8 mouse cellular contexts compared by ENCODE assay signal in the genomic region with DNA sequence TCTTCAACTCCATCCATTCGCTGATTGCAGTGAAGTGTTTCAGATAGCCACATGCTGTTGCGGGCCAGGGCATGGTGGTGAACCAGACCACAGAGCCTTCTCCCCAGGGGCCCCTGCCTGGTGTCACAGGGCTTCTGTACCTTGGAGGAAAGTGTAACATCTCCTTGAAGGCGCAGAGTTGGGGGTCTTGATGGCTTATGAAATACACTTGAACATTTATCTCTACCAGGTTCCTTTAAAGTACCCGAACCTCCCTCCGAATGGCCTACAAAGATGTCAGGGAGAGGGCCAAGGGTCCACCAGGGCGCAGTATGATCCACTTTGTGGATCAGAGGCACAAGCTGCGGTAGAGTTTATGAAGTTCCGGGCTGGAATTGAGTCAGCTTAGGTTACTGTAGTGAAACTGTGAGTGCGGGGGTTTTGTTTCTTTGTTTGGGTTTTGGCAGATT. TPM values are rescaled to one million over a fixed set of nuclear protein-coding genes. Genes with fewer than 3 reads are reported as not detected.
A peak's percentile ranks its signal among the peaks of the same experiment; 100 is the strongest.
DNase-seq lines count a peak whose midpoint lies in the region; ATAC-seq and TF ChIP-seq lines count a peak whose summit lies in the region.

No protein-coding gene starts in this region.

- H3K4me3 ChIP-seq in gastrocnemius, adult 2 months: peak overlapping the region; percentile 89
- H3K4me3 ChIP-seq in hindbrain, embryonic 15.5 days: peak overlapping the region; percentile 76
- peak overlapping the region; percentile 51 for H3K4me3 ChIP-seq in midbrain, embryonic 11.5 days (ENCODE audit: low read depth, low read length)

- H3K9ac ChIP-seq in hindbrain, embryonic 15.5 days: peak overlapping the region; percentile 67; the same call in 1 of the 2 replicates
- H3K9ac ChIP-seq in midbrain, embryonic 11.5 days (ENCODE audit: low read length): peak overlapping the region; percentile 65; the same call in 1 of the 2 replicates

- H3K9me3 ChIP-seq in hindbrain, embryonic 15.5 days: no peaks in the 10 kb centered on the region
- no peaks in the 10 kb centered on the region for H3K9me3 ChIP-seq in midbrain, embryonic 11.5 days (ENCODE audit: control insufficient read depth, low read length)

- TF ChIP-seq CTCF in gastrocnemius, adult 2 months (IDR thresholded peaks at IDR 0.05): no peak; the same call in 1 of the 2 replicates

- peak overlapping the region; percentile 82 for H3K27ac ChIP-seq in gastrocnemius, adult 2 months
- peak overlapping the region; percentile 85 for H3K27ac ChIP-seq in hindbrain, embryonic 15.5 days (replicated peaks)
- H3K27ac ChIP-seq in midbrain, embryonic 11.5 days (ENCODE audit: low read depth, low read length): no peak overlapping the region

- WGBS in hindbrain, embryonic 15.5 days: 28% methylated on average over 9 of the region's 9 CpGs
- WGBS in midbrain, embryonic 11.5 days: 33% methylated on average over 9 of the region's 9 CpGs

- no peaks in the 10 kb centered on the region for H3K27me3 ChIP-seq in hindbrain, embryonic 15.5 days
- H3K27me3 ChIP-seq in midbrain, embryonic 11.5 days (ENCODE audit: control insufficient read depth, insufficient read depth, low read length): no peaks in the 10 kb centered on the region

- peaks cover 14% of the 10 kb centered on the region for H3K4me1 ChIP-seq in hindbrain, embryonic 15.5 days (replicated peaks)
- H3K4me1 ChIP-seq in midbrain, embryonic 11.5 days (ENCODE audit: control insufficient read depth, insufficient read depth, low read length): peaks cover 3% of the 10 kb centered on the region

- peak; percentile 59; the same call in 1 of the 2 replicates for ATAC-seq in hindbrain, embryonic 15.5 days (ENCODE audit: low FRiP score, low read depth)
- ATAC-seq in midbrain, embryonic 11.5 days (ENCODE audit: low FRiP score): peak; percentile 66

- no peaks in the 10 kb centered on the region for H3K36me3 ChIP-seq in hindbrain, embryonic 15.5 days
- no peaks in the 10 kb centered on the region for H3K36me3 ChIP-seq in midbrain, embryonic 11.5 days (ENCODE audit: control insufficient read depth, insufficient read depth, low read length)

- intact Hi-C loops in gastrocnemius, adult 2 months (cut with DNase I): no loop called here
- intact Hi-C loops in gastrocnemius, postnatal 36 days (cut with DNase I): no loop called here

- peak overlapping the region; percentile 72 for H3K4me2 ChIP-seq in hindbrain, embryonic 15.5 days
- peak overlapping the region; percentile 55 for H3K4me2 ChIP-seq in midbrain, embryonic 11.5 days

- no peak for DNase-seq in gastrocnemius, adult 2 months
- no peak for DNase-seq in gastrocnemius, postnatal 36 days
- DNase-seq in 3T3-L1 (ENCODE audit: low read depth, low spot score): peak; percentile 59
- peak; percentile 28 to 48 for DNase-seq in cerebellum, postnatal 25 days
- DNase-seq in midbrain, embryonic 11.5 days (ENCODE audit: low spot score, missing footprints): peak; percentile 92
- no peak for DNase-seq in layer of hippocampus, adult 9-10 months (ENCODE audit: low spot score)
- DNase-seq in urinary bladder, postnatal 10 days (ENCODE audit: low spot score): no peak

RNA-seq across cellular contexts. Expression of a gene that starts 0.6 kb away (rescaled TPM):
- 1 to 10 TPM; 3.2 to 3.6 TPM for total RNA-seq in gastrocnemius, adult 2 months (2021)
- total RNA-seq in gastrocnemius, postnatal 36 days (2021): 1 to 10 TPM; 2.6 to 3.3 TPM
- 33.9 and 36.7 TPM in 2 replicates for polyA plus RNA-seq in hindbrain, embryonic 15.5 days (2015; fragmentation: Nextera tagmentation; extraction: Ambion mirVana)
- polyA plus RNA-seq in midbrain, embryonic 11.5 days (2014; fragmentation: Nextera tagmentation; extraction: Ambion mirVana): 36.9 and 37.1 TPM in 2 replicates

RNA-seq across cellular contexts. Expression of a gene that starts 49.2 kb away (rescaled TPM):
- total RNA-seq in gastrocnemius, adult 2 months (2021): not detected
- not detected for total RNA-seq in gastrocnemius, postnatal 36 days (2021)
- 0.10 and 0.13 TPM in 2 replicates for polyA plus RNA-seq in hindbrain, embryonic 15.5 days (2015; fragmentation: Nextera tagmentation; extraction: Ambion mirVana)
- 0.21 TPM in 1 of 2 replicates, not detected in the other for polyA plus RNA-seq in midbrain, embryonic 11.5 days (2014; fragmentation: Nextera tagmentation; extraction: Ambion mirVana)

RNA-seq across cellular contexts. Expression of a gene that starts 55.9 kb away (rescaled TPM):
- total RNA-seq in gastrocnemius, adult 2 months (2021): not detected
- total RNA-seq in gastrocnemius, postnatal 36 days (2021): not detected
- polyA plus RNA-seq in hindbrain, embryonic 15.5 days (2015; fragmentation: Nextera tagmentation; extraction: Ambion mirVana): 1.9 and 3.0 TPM in 2 replicates
- polyA plus RNA-seq in midbrain, embryonic 11.5 days (2014; fragmentation: Nextera tagmentation; extraction: Ambion mirVana): 1.9 and 2.4 TPM in 2 replicates

Comparison
In these comparisons a context has a peak if more than half of its experiments do, and no peak if none do; other contexts are left out.
1. DNase-seq: peak in 3T3-L1 (single experiment), cerebellum, postnatal 25 days (2 of 2) and midbrain, embryonic 11.5 days (single experiment); none in gastrocnemius, adult 2 months (single experiment), gastrocnemius, postnatal 36 days (0 of 2), layer of hippocampus, adult 9-10 months (single experiment) and urinary bladder, postnatal 10 days (single experiment).
2. Peak in every context shown above with its lines, with median percentiles within 50 percentile points of each other: H3K4me3 ChIP-seq.